Mouse (Mus musculus) embryonic facial prominence, embryonic 11.5 days (tissue): ENCODE measurements at regions not wholly inside any gene's neighbourhood (a gene's known extent, or its start where the extent isn't known, plus 50 kb on each side); places are given as distances from the start of the nearest gene placed in this dataset.
"Not testable (repeated sequence)": the region's sequence is repeated elsewhere in the genome, so short reads cannot be mapped to it uniquely, and the experiment has no call there.

Experiments
- ATAC-seq: fragments of 200-750 bp; cut with Nextera tagmentation; replicated peaks from 2 replicates; pipeline ENCODE4 v1.8.0; 2017; ENCODE audit warnings: low read depth; ENCODE audit not compliant: insufficient number of reproducible peaks, low FRiP score, low TSS enrichment
- DNase-seq: peaks from one replicate; pipeline ENCODE4 v3.0.0-alpha.2; 2015; ENCODE audit warnings: low spot score
- H3K27ac ChIP-seq: fragments of 300-500 bp; sonication (generic); replicated peaks from 2 replicates; pipeline ENCODE4 v1.5.1; 2014; ENCODE audit warnings: mild to moderate bottlenecking, low read depth, low read length, control low read depth
- H3K27me3 ChIP-seq: fragments of 300-500 bp; sonication (generic); 2 replicates; pipeline ENCODE4 v1.6.1; 2014; ENCODE audit warnings: mild to moderate bottlenecking, low read length, moderate library complexity, mixed read lengths; ENCODE audit not compliant: control insufficient read depth, insufficient read depth
- H3K36me3 ChIP-seq: fragments of 300-500 bp; sonication (generic); replicated peaks from 2 replicates; pipeline ENCODE4 v1.6.1; 2014; ENCODE audit warnings: low read depth, mild to moderate bottlenecking, low read length, moderate library complexity, mixed read lengths; ENCODE audit not compliant: control insufficient read depth, insufficient read depth
- H3K4me1 ChIP-seq: fragments of 300-500 bp; sonication (generic); 2 replicates; pipeline ENCODE4 v1.6.1; 2014; ENCODE audit warnings: low read length, mixed read lengths; ENCODE audit not compliant: control insufficient read depth, insufficient read depth
- H3K4me2 ChIP-seq: fragments of 300-500 bp; sonication (generic); 2 replicates; pipeline ENCODE4 v1.6.1; 2014; ENCODE audit warnings: low read depth, mild to moderate bottlenecking, control low read depth, low read length, moderate library complexity
- H3K4me3 ChIP-seq: fragments of 300-500 bp; sonication (generic); 2 replicates; pipeline ENCODE4 v1.5.1; 2014; ENCODE audit warnings: low read depth, low read length, control low read depth
- H3K9ac ChIP-seq: fragments of 300-500 bp; sonication (generic); replicated peaks from 2 replicates; pipeline ENCODE4 v1.6.1; 2014; ENCODE audit warnings: mild to moderate bottlenecking, control low read depth, low read length
- H3K9me3 ChIP-seq: fragments of 300-500 bp; sonication (generic); replicated peaks from 2 replicates; pipeline ENCODE4 v1.6.1; 2016; ENCODE audit warnings: mild to moderate bottlenecking, low read length, inconsistent platforms, mixed read lengths; ENCODE audit not compliant: control insufficient read depth
- WGBS: fragments of 180-500 bp; shearing (Covaris S2); extraction: QIAGEN DNeasy Blood & Tissue Kit; methylation state at CpG from one replicate; pipeline ENCODE4 v1.1.7; 2014; 5-methylcytosine and 5-hydroxymethylcytosine counted together

DNA sequence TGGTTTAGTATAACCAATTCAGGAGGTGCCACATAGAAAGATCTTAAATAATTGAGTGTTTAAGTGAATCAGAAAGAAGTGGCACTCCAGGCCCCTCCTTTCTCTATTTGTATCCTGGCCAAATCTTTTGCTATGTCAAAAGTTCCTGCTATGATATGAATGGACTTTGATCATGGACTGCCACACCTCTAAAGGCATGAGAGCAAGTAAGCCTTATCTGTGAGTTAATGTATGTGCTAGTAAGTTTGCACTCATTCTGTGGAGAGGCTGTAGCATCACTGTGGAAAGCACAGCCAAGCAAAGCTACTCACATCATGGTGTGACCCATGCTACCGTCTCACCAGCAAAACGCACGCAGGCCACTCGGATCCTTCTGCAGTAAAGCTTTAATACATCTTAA lies 140.2 kb downstream of the Jrkl start:
- Histone ChIP-seq H3K4me2 (no peak overlapping the region), H3K4me3 (no peak overlapping the region), H3K27ac (no peak overlapping the region), H3K9me3 (no peaks in the 10 kb centered on the region), H3K9ac (no peak overlapping the region), H3K36me3 (no peaks in the 10 kb centered on the region), H3K4me1 (no peaks in the 10 kb centered on the region), H3K27me3 (no peaks in the 10 kb centered on the region)
- DNase-seq, result no peak
- 89% methylated on average over 4 of the region's 4 CpGs for WGBS
- ATAC-seq, result no peak

GRCm38 (mm10) chr9:13083669-13084068 lies 162.0 kb downstream of the Jrkl start:
- Histone ChIP-seq H3K4me1 (no peaks in the 10 kb centered on the region), H3K36me3 (no peaks in the 10 kb centered on the region), H3K9ac (no peak overlapping the region), H3K9me3 (no peaks in the 10 kb centered on the region), H3K27ac (no peak overlapping the region), H3K4me3 (no peak overlapping the region), H3K4me2 (no peak overlapping the region), H3K27me3 (no peaks in the 10 kb centered on the region)
- DNase-seq, result no peak
- WGBS, result 84% methylated on average over 11 of the region's 11 CpGs
- no peak for ATAC-seq

DNA sequence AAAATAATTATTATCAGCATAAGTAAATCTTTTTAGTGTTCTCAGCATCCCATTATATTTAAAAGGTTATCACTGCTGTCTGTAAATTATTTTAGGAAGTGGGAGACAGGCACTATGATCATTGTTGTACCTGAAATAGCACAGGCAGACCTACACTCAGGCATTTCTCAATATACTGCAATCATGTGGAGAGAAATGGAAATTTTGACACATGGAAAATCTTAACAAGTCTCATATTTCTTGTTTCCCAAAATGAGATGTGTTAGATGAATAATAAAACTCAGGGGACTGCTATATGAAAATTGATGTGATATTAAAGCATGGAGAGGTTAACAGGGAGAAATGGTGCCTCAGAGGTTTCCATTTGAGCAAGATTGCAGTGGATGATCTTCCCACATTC lies 196.6 kb downstream of the Jrkl start:
- no peak overlapping the region for H3K9ac ChIP-seq
- H3K27ac ChIP-seq, result no peak overlapping the region
- no peaks in the 10 kb centered on the region for H3K4me1 ChIP-seq
- H3K9me3 ChIP-seq, result no peaks in the 10 kb centered on the region
- no peak overlapping the region for H3K4me3 ChIP-seq
- H3K27me3 ChIP-seq, result no peaks in the 10 kb centered on the region
- ATAC-seq (no peak), DNase-seq (no peak)
- no peaks in the 10 kb centered on the region for H3K36me3 ChIP-seq
- no peak overlapping the region for H3K4me2 ChIP-seq

DNA sequence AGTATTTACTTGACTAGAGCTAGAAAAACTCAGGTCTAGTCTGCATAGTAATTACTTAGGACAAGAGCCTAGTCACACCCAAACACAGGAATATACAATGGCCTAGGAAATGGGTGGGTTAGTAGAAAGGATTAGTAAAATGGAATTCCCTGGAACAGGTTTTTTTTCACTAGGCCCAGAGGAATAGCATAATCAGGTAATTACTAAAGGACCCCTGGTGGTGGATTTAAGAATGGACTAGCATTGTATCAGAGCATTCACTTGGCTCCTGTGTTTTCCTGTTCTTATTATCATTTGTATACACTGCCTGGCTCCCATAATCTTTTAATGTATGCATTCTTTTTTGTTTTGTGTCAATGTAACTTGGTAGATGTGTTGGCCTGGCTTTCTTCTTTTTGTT lies 226.6 kb downstream of the Jrkl start:
- Histone ChIP-seq H3K4me3 (no peak overlapping the region), H3K36me3 (no peaks in the 10 kb centered on the region), H3K9me3 (no peaks in the 10 kb centered on the region), H3K4me2 (no peak overlapping the region), H3K4me1 (no peaks in the 10 kb centered on the region), H3K27ac (no peak overlapping the region), H3K9ac (no peak overlapping the region), H3K27me3 (no peaks in the 10 kb centered on the region)
- ATAC-seq, result no peak
- DNase-seq, result no peak

GRCm38 (mm10) chr9:12983209-12983608 lies 262.4 kb downstream of the Jrkl start:
- H3K4me1 ChIP-seq, H3K9ac ChIP-seq, H3K27me3 ChIP-seq, DNase-seq, H3K4me2 ChIP-seq, H3K4me3 ChIP-seq, ATAC-seq, H3K27ac ChIP-seq, H3K36me3 ChIP-seq, H3K9me3 ChIP-seq: not testable (repeated sequence)
- 78% methylated on average over 1 of the region's 1 CpGs for WGBS

DNA sequence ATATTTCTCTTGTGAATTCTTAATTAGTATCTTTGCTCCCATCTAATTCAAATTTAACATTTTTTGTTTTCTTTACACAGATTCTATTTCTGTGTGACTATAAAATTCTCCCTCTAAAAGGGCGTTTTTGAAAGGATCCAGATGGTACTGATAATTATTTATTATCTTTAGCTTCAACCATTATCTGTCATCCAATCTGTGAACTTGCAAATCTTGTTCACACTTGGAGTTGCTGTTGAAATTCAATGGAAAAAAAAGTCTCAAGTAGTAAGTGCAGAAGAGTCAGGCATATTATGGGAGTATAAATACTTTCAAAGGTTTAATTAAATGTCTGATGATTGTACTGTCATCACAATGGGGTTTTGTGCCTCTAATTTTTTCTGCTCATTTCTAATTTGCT lies 272.6 kb downstream of the Jrkl start:
- Histone ChIP-seq H3K27ac (no peak overlapping the region), H3K36me3 (no peaks in the 10 kb centered on the region), H3K4me3 (no peak overlapping the region), H3K27me3 (no peaks in the 10 kb centered on the region), H3K4me2 (no peak overlapping the region), H3K4me1 (no peaks in the 10 kb centered on the region), H3K9me3 (no peaks in the 10 kb centered on the region), H3K9ac (no peak overlapping the region)
- ATAC-seq (no peak), DNase-seq (no peak)
- 42% methylated on average over 1 of the region's 1 CpGs for WGBS

DNA sequence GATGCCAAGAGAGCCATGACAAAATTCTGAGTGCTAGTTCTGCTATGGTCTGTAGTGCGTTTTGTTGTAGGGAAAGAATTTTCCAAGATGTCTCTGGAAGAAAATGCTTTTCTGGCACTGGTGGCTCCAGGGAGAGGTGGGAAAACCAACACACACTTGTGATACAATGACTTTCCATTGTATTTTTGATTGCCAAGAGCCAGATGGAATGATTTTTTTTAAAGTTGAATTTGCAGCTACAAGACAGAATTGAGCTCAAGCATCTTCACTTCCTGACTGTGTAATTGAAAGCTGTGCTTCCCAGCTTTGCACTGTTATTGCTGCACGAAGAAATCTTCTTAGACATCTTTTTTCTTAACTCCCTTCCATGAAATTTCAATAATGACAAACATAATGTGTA lies 285.3 kb downstream of the Jrkl start:
- ATAC-seq, result no peak
- H3K4me3 ChIP-seq, result no peak overlapping the region
- no peak for DNase-seq
- no peaks in the 10 kb centered on the region for H3K27me3 ChIP-seq
- H3K4me2 ChIP-seq, result no peak overlapping the region
- no peak overlapping the region for H3K27ac ChIP-seq
- H3K36me3 ChIP-seq, result no peaks in the 10 kb centered on the region
- 66% methylated on average over 2 of the region's 2 CpGs for WGBS
- H3K4me1 ChIP-seq, result no peaks in the 10 kb centered on the region
- H3K9ac ChIP-seq, result no peak overlapping the region
- H3K9me3 ChIP-seq, result no peaks in the 10 kb centered on the region

DNA sequence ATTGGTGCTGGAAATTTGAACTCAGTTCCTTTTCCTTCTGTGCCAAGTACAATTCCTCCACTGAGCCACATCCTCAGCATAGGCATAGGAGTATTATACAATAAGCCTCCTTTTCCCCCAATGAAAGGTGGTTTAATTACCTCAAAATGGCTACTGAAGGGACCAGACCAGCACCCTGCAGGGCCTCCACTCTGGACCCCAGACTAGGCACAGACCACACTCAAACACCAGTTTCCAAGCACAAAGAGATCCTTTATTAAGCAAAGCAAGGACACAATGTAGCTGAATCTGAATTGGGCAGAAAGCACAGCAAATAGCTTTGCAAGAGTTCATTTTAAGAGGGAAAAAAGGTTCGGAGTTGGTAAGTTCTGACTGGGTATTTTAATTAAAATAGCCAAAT lies 299.5 kb downstream of the Jrkl start:
- WGBS, result 55% methylated on average over 1 of the region's 1 CpGs
- no peak for ATAC-seq
- Histone ChIP-seq H3K4me3 (no peak overlapping the region), H3K27ac (no peak overlapping the region), H3K9me3 (no peaks in the 10 kb centered on the region), H3K4me2 (no peak overlapping the region), H3K27me3 (no peaks in the 10 kb centered on the region), H3K9ac (no peak overlapping the region), H3K4me1 (no peaks in the 10 kb centered on the region), H3K36me3 (no peaks in the 10 kb centered on the region)
- no peak for DNase-seq

DNA sequence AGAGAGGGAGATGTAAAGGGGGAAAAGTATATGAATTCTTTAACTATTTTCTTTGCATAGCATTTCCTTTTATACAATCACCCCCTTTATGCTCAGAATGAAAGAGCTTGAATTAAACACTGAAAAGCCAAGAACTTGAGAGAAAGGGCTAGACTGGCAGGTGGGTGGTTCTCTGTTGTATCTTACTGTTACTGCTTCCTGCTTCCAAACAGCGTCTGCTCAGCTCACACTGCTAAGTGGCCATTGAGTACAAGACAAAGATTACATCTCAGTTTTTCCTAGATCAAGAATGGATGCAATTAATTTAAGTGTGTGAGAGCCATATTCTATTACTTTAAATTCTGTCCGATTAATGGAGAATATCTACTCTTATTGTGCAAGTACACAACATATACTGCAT lies 300.2 kb downstream of the Jrkl start:
- 75% methylated on average over 2 of the region's 2 CpGs for WGBS
- H3K36me3 ChIP-seq, result no peaks in the 10 kb centered on the region
- no peaks in the 10 kb centered on the region for H3K4me1 ChIP-seq
- H3K27ac ChIP-seq, result no peak overlapping the region
- H3K4me3 ChIP-seq, result no peak overlapping the region
- no peaks in the 10 kb centered on the region for H3K27me3 ChIP-seq
- H3K9ac ChIP-seq, result no peak overlapping the region
- DNase-seq, result no peak
- H3K4me2 ChIP-seq, result no peak overlapping the region
- no peaks in the 10 kb centered on the region for H3K9me3 ChIP-seq
- no peak for ATAC-seq
